Mouse (Mus musculus) right cerebral cortex, postnatal 36 days (tissue): ENCODE data around the gene Trim17.
A peak's percentile ranks its signal among the peaks of the same experiment; 100 is the strongest.
"Not testable (repeated sequence)": the region's sequence is repeated elsewhere in the genome, so short reads cannot be mapped to it uniquely, and the experiment has no call there.

ENCODE experiments used
- DNase-seq, 2 experiments: peaks; one replicate each; pipeline ENCODE4 v3.0.0; 2022; ENCODE audit warnings: low spot score in 2 of 2, mixed read lengths in 1 of 2

Gene Trim17

DNA sequence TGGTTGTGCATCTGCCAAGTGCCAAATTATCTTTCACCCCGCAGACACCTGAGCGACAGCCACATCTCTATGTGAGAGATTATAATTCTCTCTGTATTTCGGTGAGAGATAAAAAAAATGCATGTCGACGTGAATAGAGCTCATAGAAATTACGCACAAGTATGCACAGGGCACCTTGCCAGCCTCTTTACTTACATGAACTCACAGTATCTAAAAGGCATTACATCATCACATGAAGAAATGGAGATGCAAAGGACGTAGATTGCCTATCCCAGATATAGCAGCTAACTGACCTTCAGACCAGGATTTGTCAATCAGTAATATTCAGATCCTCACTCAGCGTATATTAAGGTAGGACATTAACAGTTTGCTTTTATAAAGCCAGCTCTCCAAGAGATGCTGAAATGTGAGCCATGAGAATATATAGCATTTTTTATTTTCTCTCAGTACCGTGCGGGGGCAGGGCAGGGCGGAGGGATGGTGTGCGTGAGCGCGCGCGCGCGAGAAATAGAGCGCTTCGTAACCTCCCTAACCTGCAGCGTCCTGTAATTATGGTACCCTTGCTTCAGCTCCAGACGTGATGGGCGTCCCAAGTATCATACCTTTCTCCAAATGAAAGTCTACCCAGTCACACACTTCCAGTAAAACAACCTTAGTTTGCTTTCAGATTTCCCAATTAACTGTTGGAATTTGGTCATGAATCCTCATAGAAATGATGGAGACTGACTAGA lies 6.5 kb upstream of the Trim17 start:
- peak; percentile 52 to 61 for DNase-seq

DNA sequence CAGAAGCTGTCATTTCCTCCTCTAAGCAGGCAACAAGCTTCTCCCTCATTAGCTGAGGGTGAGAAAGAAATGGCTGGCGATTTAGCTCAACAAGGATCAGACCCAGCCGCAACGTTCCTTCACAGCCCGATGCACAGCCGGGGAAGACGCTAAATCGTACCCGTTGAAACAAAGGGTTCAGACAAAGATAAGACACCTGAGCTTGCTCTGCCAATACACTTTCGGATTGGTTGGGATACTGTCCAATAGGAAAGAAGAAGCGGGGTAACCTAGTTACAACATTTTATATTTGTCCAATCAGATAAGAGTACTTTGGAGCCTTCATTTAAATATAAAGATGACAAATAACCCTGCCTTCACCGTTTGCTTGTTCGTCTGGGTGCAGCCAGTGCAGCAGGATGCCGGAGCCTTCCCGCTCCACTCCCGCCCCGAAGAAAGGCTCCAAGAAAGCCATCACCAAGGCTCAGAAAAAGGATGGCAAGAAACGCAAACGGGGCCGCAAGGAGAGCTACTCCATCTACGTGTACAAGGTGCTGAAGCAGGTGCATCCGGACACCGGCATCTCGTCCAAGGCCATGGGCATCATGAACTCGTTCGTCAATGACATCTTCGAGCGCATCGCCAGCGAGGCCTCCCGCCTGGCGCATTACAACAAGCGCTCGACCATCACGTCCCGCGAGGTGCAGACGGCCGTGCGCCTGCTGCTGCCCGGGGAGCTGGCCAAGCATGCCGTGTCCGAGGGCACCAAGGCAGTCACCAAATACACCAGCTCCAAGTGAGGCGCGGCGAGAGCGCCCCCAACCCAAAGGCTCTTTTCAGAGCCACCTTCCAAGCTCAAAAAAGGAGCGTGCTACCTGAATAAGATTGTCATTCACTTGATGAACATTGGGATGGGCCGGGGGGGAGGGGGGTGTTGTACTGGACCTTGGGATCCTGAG lies 5.7 kb upstream of the Trim17 start, which contains the start of gene Hist3h2ba:
TSS of gene Hist3h2ba (plus strand) at position 379 of the 938 bp plus-strand sequence.
- peak; percentile 75 to 79 for DNase-seq

DNA sequence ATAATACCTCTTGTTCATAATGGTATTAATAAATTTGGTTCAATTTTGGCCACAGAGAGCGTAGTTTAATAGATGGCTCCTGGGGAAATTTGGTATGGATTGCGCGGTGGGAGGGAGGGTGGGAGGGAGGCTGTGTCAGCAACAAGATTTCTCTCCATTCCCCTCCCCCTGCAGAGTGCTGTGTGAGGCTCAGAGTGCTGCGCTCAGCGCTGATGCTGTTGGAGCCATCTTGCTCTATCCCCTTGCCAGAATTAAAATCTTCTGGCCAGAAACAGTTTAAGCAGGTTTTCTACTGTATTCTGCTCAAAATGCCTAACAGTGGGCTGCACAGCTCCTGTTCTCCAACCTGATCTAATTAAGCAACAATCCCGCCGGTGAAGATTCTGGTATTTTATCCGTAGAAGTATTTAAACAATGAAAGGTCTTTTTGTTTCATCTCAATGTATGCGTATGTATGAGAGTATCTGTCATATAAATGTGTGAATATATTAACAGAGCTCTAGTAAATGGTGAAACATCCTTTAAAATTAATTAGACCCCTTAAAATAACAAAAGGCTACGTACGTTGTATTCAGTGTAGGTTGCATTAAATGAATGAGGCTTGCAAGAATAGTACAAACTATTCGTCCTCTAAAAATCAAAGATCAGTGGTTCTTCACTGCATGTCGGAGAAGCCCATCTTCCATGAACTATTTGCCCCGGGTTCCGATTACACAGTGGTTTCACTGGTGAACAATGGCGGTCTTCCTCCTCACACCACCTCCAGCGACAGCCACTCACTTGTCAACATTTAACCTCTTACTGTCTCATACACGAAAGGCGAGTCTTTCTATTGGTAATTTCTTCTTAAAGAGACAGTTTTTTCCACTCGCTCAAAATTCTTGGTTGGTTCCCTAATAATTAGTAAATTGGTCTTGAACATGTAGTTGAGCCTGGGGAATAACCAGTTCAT lies 4.7 kb upstream of the Trim17 start:
- peak; percentile 62 to 67 for DNase-seq

DNA sequence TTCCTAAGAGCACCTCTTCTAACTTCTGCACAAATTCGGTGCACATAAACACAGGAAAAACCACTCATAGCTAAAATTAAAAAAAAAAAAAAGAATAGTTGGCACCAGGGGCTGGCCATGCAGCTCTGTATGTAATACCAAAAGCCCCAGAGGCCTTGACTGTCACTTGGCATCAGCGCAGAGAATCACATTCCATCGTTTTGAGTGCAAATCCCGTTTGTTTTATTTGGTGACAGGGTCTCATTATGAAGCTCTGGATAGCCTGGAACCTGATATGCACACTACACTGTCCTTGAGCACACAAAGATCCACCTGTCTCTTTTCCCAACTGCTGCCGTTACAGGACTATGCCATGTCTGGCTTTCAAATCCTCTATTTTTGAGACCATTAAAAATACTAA lies 3.3 kb upstream of the Trim17 start:
- no peak for DNase-seq

DNA sequence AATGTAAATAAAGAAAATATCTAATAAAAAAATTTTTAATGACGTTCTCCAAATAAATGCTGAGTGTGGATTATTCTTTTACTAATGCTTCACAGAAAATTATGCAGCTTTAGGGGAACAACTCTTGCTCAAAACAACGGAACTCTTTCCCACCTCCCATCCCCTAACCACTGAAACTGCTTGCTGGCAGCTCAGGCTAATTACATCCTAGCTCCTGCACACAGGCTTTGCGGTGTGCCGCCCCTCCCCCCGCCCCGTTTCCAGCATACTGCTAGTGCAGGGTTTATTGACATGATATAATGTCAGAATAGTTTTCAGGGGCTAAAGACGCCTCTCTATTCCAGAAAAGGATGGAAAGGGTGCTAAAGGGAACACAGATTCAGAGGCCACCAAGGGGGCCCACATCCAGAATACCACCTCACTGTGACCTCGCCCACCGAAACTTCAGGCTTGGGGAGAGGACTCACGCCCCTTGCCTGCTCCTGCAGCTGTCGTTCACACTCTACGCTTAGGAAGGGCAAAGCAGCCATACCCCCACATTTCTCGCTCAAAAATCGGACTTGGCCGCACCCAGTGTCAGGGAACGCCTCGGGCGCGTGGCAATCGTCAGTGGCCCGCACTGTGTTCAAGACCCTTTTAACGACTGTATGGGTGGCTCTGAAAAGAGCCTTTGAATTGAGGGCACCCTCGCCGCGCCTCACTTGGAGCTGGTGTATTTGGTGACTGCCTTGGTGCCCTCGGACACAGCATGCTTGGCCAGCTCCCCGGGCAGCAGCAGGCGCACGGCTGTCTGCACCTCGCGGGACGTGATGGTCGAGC lies 925 bp upstream of the Trim17 start:
- no peak for DNase-seq

DNA sequence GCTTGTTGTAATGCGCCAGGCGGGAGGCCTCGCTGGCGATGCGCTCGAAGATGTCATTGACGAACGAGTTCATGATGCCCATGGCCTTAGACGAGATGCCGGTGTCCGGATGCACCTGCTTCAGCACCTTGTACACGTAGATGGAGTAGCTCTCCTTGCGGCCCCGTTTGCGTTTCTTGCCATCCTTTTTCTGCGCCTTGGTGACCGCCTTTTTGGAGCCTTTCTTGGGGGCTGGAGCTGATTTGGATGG lies 390 bp upstream of the Trim17 start:
- DNase-seq, result not testable (repeated sequence)

DNA sequence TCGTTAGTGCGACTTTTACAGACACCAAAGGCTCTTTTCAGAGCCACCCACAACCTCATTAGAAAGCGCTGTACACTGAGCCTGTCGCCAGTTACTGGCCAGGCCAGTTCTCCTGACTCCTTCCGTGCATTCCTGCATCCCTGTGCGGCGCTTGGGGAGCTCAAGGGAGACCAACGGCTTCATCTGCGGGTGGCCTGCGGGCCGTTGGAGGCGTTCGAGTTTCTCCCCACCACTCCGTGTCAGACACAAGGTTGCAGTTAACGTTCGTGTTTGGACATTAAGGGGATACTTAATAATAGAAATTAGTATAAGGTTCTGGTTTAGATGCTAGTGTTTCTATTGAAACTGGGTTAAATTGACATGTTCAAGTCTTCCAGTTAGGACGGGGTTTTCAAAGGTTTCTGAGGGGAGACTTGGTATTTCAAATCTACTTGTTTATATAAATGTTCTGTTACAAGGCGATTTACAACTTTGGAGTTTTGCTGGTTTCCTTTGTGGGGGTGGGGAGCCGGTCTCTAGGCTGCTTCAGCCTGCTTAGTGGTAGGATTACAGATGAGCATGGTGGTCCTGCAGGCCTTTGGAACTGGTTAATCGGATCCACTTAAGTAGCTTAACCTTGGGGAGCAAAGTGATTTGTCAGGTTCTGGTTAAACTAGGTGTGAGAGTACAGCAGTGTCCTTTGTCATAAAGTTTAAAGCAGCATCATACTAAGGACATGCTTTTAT lies 820 bp downstream of the Trim17 start:
- no peak for DNase-seq

DNA sequence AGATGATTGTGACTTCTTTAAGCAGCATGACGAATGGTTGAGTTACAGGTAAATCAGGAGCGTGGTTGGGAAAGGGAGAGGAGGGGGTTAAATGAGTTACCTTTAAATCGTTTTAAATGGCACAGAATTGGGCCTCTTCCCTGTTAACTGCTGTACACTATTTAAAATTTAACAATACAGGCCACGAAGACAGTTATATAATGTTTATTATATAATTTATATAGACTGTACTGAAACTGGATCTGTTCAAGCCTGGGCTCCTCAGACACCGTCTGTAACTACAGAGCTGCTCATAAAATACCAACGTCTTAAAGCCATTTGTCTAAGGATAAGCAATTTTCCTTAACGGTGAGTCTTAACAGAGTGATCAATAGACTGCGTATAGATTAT lies 1.4 kb downstream of the Trim17 start:
- DNase-seq, result no peak

DNA sequence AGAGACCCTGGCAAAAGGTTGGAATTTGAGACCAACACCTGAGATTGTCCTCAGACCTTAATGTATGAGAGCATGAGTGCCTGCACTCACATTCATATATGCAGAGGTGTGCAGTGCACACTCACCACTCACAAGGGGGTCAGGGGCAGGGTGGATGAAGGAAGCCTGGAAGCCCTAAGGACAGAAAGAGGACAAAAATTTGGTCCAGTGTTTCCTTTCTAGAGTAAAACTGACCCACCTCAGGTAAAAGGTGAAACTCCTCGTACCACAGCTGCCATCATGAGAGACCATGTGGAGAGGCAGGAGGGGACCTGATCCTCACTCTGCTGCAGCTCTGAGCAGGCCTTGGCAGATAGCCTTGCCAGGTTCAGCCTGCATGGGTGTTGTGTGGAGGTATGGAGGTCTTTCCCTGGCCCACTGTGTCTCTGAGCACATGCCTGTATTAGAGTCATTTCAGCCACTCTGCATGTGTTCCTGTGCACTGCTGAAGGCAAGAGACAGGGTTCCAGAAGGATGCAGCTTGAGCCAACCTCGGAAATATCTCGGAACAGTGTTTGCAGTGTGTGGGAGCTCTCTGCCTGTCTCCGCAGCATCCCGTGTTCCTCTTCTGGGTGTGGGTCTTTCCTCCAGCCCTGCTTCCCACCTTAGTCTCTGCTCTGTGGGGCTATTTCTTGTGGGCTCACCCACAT lies 2.9 kb downstream of the Trim17 start:
- no peak for DNase-seq

DNA sequence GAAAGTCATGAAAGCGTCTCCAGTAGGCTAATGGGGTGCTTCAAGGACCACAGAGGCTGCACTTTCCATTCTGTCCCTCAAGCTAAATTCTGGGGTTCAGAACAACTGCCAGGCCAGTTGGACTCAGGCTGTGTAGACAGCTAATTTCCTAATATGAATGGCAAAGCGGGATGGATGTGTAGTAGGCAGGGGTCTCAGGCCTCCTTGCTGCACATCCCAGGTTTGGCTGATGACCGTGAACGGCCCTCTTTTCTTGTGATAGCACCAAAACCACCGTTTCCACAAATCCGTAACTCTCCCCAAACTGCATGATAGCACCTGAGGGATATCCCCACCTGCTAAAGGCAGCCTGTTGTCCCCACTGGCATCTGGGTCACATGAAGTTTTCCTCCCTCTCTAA lies 4.1 kb downstream of the Trim17 start:
- DNase-seq, result no peak

DNA sequence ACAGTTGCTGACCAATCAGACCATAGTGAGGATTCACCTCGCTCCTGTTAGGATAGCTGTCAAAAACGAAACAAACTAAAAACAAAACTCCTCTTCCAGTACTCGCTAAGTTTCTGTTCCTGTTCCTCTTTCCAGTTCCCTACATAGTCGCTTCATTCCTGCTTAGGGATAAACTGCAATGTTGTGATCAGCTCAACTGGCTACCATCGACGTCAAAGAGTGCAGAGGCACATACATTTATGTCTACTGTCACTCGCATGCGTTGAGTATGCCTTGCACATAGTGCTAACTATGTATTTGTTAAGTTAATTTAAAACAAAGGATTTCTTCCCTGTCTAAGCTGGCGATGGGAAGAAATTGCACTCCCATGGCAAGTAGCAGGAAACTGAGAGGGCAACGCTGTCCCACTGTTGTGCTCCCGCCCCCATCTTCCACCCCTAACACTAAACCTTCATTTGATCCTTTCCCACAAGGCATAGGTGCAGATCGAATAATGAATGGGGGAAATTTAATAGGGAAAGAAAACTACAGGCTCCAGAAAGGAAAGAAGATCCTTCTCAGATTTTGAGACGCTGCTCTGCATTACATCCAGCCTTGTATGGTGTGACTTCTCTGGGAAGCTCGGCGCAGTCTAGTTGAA lies 4.8 kb downstream of the Trim17 start:
- no peak for DNase-seq

DNA sequence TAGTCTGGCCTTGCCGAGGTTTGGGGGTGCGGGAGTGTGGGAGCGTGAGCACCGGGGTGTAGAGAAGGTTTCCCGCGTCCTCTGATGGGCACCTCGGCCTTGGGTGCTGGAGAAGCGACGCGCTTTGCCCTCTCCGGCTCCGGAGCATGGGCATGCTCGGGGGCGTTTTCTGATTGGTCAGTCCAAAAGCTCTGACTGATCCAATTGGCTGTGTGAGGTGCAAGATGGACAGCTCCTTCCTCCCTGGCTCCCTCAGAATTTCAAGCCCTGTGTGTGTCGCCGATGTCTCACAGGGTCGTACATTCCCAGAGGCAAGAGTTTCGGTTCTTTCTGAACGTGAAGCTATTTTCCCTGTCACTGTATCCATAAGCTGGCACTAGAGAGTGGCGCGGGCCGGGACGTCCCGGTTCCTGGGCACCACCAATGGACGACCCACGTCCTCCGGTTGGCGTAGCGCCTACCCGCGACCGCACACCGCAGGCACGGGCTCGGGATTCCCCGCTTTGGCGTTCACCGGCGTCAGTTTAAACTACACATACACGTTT lies 5.5 kb downstream of the Trim17 start:
- DNase-seq, result peak; percentile 65 to 78

DNA sequence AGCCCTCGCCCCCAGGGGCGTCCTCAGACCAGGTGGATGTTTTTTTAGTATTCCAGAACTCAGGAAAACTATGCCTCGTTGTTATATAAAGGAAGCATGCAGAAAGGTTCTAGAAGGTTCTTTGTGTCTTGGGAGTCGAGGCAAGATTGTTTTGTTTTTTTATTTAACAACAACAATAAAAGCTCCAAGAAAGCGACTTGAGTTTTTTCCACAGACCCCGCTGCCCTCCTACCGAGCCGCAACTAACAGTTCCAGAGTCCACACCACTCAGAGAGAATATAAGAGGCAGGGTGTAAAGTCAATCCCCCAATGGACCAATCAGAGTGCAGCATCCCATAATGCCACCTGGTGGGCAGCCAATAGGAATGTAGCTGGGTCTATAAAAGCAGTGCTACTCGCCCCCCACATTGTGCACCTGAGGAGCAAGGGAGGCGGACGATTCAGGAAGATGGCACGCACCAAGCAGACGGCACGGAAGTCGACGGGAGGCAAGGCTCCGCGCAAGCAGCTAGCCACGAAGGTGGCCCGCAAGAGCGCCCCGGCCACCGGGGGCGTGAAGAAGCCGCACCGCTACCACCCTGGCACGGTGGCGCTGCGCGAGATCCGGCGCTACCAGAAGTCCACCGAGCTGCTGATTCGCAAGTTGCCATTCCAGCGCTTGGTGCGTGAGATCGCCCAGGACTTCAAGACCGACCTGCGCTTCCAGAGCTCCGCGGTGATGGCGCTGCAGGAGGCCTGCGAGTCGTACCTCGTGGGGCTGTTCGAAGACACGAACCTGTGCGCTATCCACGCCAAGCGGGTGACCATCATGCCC lies 7.1 kb downstream of the Trim17 start:
- no peak for DNase-seq

DNA sequence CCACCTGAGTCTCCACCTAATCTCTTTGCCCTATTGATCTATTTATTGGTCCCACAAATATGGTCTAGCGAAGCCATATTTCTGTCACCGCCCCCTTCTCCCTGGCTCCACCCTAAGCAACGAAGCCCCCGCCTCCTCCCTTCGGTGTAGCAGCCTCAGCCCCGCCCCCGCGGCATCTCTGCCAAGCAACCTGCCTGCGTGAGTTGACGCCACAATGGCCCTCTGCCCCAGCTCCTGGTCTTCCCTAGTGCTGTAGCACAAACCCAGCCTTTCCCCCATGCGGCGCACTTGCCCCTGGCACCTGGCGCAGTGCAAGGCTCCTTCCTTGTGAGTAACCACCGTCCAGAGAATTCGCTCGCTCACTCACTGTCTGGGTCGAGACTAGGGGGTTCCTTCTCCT lies 9.1 kb downstream of the Trim17 start:
- DNase-seq, result no peak

DNA sequence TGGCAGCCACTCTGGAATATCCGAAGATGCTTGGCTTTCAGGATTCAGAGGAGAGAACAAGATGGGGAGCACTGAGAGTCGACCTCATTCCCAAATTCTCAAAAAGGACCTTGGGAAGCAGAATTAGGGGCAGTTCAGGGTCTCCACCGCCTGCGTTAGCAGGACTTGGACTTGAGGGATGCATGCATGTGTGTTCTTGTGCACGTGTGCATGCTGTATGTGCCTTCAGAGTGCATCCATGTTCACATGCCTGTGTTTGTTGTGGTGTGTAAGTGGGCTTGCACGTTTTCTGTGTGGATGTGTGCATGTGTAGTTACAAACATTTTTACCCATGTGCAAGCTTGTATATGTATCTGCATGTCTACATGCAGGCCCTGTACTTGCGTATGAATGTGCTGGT lies 9.7 kb downstream of the Trim17 start:
- DNase-seq, result no peak

DNA sequence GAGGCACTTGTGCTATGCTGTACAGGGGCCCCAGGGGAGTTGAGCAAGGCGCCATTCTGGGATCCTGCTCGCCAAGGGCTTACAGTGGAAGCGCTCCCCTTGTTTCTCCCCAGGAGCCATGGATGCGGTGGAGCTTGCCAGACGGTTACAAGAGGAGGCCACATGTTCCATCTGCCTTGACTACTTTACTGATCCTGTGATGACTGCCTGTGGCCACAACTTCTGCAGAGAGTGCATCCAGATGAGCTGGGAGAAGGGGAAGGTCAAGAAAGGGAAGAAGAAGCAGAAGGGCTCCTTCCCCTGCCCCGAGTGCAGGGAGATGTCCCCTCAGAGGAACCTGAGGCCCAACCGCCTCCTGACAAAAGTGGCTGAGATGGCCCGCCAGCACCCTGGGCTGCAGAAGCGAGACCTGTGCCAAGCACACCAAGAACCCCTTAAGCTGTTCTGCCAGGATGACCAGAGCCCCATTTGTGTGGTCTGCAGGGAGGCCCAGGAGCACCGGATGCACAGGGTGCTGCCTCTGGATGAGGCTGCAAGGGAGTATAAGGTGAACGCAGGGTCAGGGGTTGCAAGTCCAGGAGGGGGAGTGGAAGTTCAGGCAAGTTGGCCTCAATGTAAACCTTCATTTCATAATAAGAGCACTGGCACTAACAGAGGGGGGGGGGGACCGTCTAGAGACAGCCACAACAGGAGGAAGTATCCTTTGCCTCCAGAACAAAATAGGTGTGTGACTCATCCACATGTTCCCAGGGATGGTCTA lies 10.7 kb downstream of the Trim17 start:
- DNase-seq, result no peak

DNA sequence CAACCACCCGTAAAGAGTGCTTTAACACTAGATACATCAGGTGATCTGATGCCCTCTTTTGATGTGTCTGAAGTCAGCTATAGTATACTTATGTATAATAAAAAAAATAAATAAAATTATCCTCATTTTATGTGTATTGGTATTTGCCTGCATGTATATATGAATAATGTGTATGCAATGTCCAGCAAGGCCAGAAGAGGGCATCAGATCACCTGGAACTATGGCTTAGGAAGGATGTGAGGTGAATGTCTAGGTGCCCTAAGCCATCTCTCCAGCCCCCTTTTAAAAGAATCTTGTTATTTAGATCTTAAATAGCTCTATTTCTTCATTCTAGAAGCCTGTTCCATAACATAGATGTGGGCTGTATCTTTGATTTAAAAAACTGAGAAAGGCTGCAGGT lies 12.9 kb downstream of the Trim17 start:
- DNase-seq, result no peak

DNA sequence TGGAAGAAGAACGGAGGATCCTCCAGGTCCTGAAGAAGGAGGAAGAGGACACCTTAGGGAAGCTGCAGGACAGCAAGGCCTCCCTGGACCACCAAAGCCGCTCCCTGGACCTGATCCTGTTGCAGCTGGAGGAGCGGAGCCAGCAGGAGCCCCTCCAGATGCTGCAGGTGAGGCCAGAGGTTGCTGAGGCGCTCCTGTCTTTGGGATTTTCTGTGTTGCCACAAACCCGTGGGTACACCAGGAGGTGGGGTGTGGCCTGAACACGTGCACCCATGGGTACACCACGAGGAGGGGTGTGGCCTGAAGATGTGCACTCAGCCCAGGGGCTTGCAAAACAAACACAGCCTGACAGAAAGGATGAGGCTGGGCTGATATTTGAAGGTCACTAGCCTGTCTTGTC lies 14.1 kb downstream of the Trim17 start:
- DNase-seq, result no peak
